Mouse (Mus musculus) MEL (cell line): ENCODE results near the gene Ptpn9.

Experiments
- CTCF ChIP-seq, 3 experiments: IDR thresholded peaks in 2 of 3; conservative IDR thresholded peaks in 1 of 3; 2 replicates each; pipeline ENCODE4 v1.5.1; 2011 to 2012; ENCODE audit warnings: low read length in 3 of 3, low read depth in 2 of 3, mild to moderate bottlenecking in 2 of 3, improper control_type of control experiment in 1 of 3, inconsistent platforms in 1 of 3, mixed read lengths in 1 of 3, moderate library complexity in 1 of 3; ENCODE audit not compliant: control insufficient read depth in 1 of 3, insufficient read depth in 1 of 3, poor library complexity in 1 of 3, severe bottlenecking in 1 of 3
- MAFK ChIP-seq: IDR thresholded peaks from 2 replicates; pipeline ENCODE4 v1.6.1; 2011; ENCODE audit warnings: low read depth, mild to moderate bottlenecking, low read length, improper control_type of control experiment, borderline replicate concordance
- USF1 ChIP-seq: IDR thresholded peaks from 2 replicates; pipeline ENCODE4 v1.6.1; 2014; ENCODE audit warnings: low read depth, mild to moderate bottlenecking, inconsistent platforms, low read length, improper control_type of control experiment, moderate library complexity
- ZNF384 ChIP-seq: IDR thresholded peaks from 2 replicates; pipeline ENCODE4 v1.6.1; 2012; ENCODE audit warnings: low read depth, mild to moderate bottlenecking, inconsistent platforms, low read length, improper control_type of control experiment

DNA sequence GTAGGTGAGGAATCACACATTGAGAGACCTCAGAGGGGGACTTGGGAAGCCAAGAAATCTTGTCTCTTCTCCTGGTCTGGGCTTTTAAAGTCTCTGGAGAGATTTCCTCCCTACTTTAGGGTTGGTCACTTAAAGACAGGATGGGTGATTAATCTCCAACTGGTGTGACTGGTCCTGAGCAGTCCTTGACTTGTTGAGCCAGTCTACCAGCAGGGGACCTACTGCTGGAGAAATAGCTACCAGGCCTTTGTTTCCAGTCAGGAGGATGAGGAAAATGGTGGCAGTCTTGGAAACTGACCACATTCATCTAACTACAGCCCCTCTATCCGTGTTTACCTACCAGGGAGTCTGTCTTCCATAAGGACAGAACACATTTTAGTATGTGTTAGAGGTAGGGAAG is 17.7 kb downstream of the Ptpn9 start:
- no peak for TF ChIP-seq USF1
- no peak for TF ChIP-seq ZNF384
- no peak for TF ChIP-seq CTCF (IDR thresholded peaks at IDR 0.05 in 2 of 3, conservative IDR thresholded peaks at IDR 0.05 in 1 of 3; ENCODE audit: control insufficient read depth in 1 of 3, insufficient read depth in 1 of 3, low read depth in 2 of 3, low read length in 3 of 3, poor library complexity in 1 of 3, severe bottlenecking in 1 of 3)
- no peak for TF ChIP-seq MAFK
